Mouse (Mus musculus): ENCODE results near the gene Gm20388. TPM values are rescaled to one million over a fixed set of nuclear protein-coding genes. Genes with fewer than 3 reads are reported as not detected.
"Not testable (repeated sequence)": the region's sequence is repeated elsewhere in the genome, so short reads cannot be mapped to it uniquely, and the experiment has no call there.

Gm20388 gene
- polyA plus RNA-seq, 1 experiment from 2014 or later: not detected

GRCm38 (mm10) chr8:123224278-123225266, 3313.9 kb downstream of the Gm20388 start, which contains the start of gene Cdk10:
Gene Cdk10 (plus strand): TSS chr8:123224842.
- H3K4me1 ChIP-seq (replicated peaks; ENCODE audit: control insufficient read depth, insufficient read depth, low read length): peaks cover 5% of the 10 kb centered on the region; the same call in 1 of the 2 replicates

GRCm38 (mm10) chr8:123228416-123228815, 3317.8 kb downstream of the Gm20388 start:
- no peak overlapping the region for H3K4me3 ChIP-seq (ENCODE audit: low read length)
- no peak overlapping the region for H3K4me2 ChIP-seq (ENCODE audit: low read depth, low read length)
- no peak overlapping the region for H3K27ac ChIP-seq (ENCODE audit: low read length)
- WGBS: 83% methylated on average over 1 of the region's 1 CpGs
- H3K27me3 ChIP-seq (ENCODE audit: control insufficient read depth, insufficient read depth, low read depth, low read length): no peaks in the 10 kb centered on the region
- H3K36me3 ChIP-seq (ENCODE audit: control insufficient read depth, insufficient read depth, low read length): peaks cover 3% of the 10 kb centered on the region; the same call in 1 of the 2 replicates
- H3K9ac ChIP-seq (ENCODE audit: low read length): no peak overlapping the region
- H3K4me1 ChIP-seq (replicated peaks; ENCODE audit: control insufficient read depth, insufficient read depth, low read length): peaks cover 5% of the 10 kb centered on the region; the same call in 1 of the 2 replicates
- ATAC-seq (ENCODE audit: low read depth): no peak
- H3K9me3 ChIP-seq (ENCODE audit: control insufficient read depth, low read length): no peaks in the 10 kb centered on the region

More at GRCm38 (mm10) chr8:123224278-123225266, 3313.9 kb downstream of the Gm20388 start, which contains the start of gene Cdk10:
- peak within 1 kb of the TSS; percentile 83 for H3K27ac ChIP-seq (ENCODE audit: low read length)
- no peaks in the 10 kb centered on the region for H3K27me3 ChIP-seq (ENCODE audit: control insufficient read depth, insufficient read depth, low read depth, low read length)
- ATAC-seq (ENCODE audit: low read depth): peak; percentile 92
- H3K36me3 ChIP-seq (ENCODE audit: control insufficient read depth, insufficient read depth, low read length): peaks cover 3% of the 10 kb centered on the region; the same call in 1 of the 2 replicates
- 2% methylated on average over 59 of the region's 59 CpGs for WGBS
- no peaks in the 10 kb centered on the region for H3K9me3 ChIP-seq (ENCODE audit: control insufficient read depth, low read length)
- H3K4me2 ChIP-seq (ENCODE audit: low read depth, low read length): peak within 1 kb of the TSS; percentile 78
- H3K4me3 ChIP-seq (ENCODE audit: low read length): peak within 1 kb of the TSS; percentile 74
- peak within 1 kb of the TSS; percentile 96 for H3K9ac ChIP-seq (ENCODE audit: low read length)

- not testable (repeated sequence) for H3K9me3 ChIP-seq (ENCODE audit: control insufficient read depth, low read length); H3K27ac ChIP-seq (ENCODE audit: low read length); H3K4me2 ChIP-seq (ENCODE audit: low read depth, low read length); ATAC-seq (ENCODE audit: low read depth); H3K27me3 ChIP-seq (ENCODE audit: control insufficient read depth, insufficient read depth, low read depth, low read length); H3K4me3 ChIP-seq (ENCODE audit: low read length); H3K4me1 ChIP-seq (replicated peaks; ENCODE audit: control insufficient read depth, insufficient read depth, low read length); H3K36me3 ChIP-seq (ENCODE audit: control insufficient read depth, insufficient read depth, low read length); H3K9ac ChIP-seq (ENCODE audit: low read length)
- WGBS: 83% methylated on average over 10 of the region's 11 CpGs
These were observed 3319.7 kb downstream of the Gm20388 start for GRCm38 (mm10) chr8:123230326-123230725.

GRCm38 (mm10) chr8:123231742-123232141, 3321.1 kb downstream of the Gm20388 start:
- no peak overlapping the region for H3K9ac ChIP-seq (ENCODE audit: low read length)
- 33% methylated on average over 5 of the region's 5 CpGs for WGBS
- H3K9me3 ChIP-seq (ENCODE audit: control insufficient read depth, low read length): no peaks in the 10 kb centered on the region
- no peak for ATAC-seq (ENCODE audit: low read depth)
- no peak overlapping the region for H3K4me3 ChIP-seq (ENCODE audit: low read length)
- H3K27me3 ChIP-seq (ENCODE audit: control insufficient read depth, insufficient read depth, low read depth, low read length): peaks cover 3% of the 10 kb centered on the region
- H3K4me1 ChIP-seq (replicated peaks; ENCODE audit: control insufficient read depth, insufficient read depth, low read length): peaks cover 8% of the 10 kb centered on the region
- no peak overlapping the region for H3K27ac ChIP-seq (ENCODE audit: low read length)
- H3K36me3 ChIP-seq (ENCODE audit: control insufficient read depth, insufficient read depth, low read length): peaks cover 3% of the 10 kb centered on the region; the same call in 1 of the 2 replicates
- H3K4me2 ChIP-seq (ENCODE audit: low read depth, low read length): no peak overlapping the region

GRCm38 (mm10) chr8:123232553-123232952, 3321.9 kb downstream of the Gm20388 start:
- peaks cover 3% of the 10 kb centered on the region for H3K27me3 ChIP-seq (ENCODE audit: control insufficient read depth, insufficient read depth, low read depth, low read length)
- H3K9me3 ChIP-seq (ENCODE audit: control insufficient read depth, low read length): no peaks in the 10 kb centered on the region
- WGBS: 29% methylated on average over 7 of the region's 7 CpGs
- no peaks in the 10 kb centered on the region for H3K36me3 ChIP-seq (ENCODE audit: control insufficient read depth, insufficient read depth, low read length)
- H3K4me1 ChIP-seq (replicated peaks; ENCODE audit: control insufficient read depth, insufficient read depth, low read length): peaks cover 8% of the 10 kb centered on the region
- H3K4me2 ChIP-seq (ENCODE audit: low read depth, low read length): no peak overlapping the region
- no peak overlapping the region for H3K27ac ChIP-seq (ENCODE audit: low read length)
- no peak overlapping the region for H3K9ac ChIP-seq (ENCODE audit: low read length)
- no peak for ATAC-seq (ENCODE audit: low read depth)
- no peak overlapping the region for H3K4me3 ChIP-seq (ENCODE audit: low read length)

- no peak overlapping the region for H3K9ac ChIP-seq (ENCODE audit: low read length)
- whole genome bisulfite sequencing: 52% methylated on average over 12 of the region's 13 CpGs
- H3K9me3 ChIP-seq (ENCODE audit: control insufficient read depth, low read length): no peaks in the 10 kb centered on the region
- no peak overlapping the region for H3K4me2 ChIP-seq (ENCODE audit: low read depth, low read length)
- H3K27ac ChIP-seq (ENCODE audit: low read length): no peak overlapping the region
- no peak overlapping the region for H3K4me3 ChIP-seq (ENCODE audit: low read length)
- H3K36me3 ChIP-seq (ENCODE audit: control insufficient read depth, insufficient read depth, low read length): no peaks in the 10 kb centered on the region
- H3K4me1 ChIP-seq (replicated peaks; ENCODE audit: control insufficient read depth, insufficient read depth, low read length): peaks cover 8% of the 10 kb centered on the region
- ATAC-seq (ENCODE audit: low read depth): no peak
- peaks cover 3% of the 10 kb centered on the region for H3K27me3 ChIP-seq (ENCODE audit: control insufficient read depth, insufficient read depth, low read depth, low read length)
These were observed 3322.7 kb downstream of the Gm20388 start for GRCm38 (mm10) chr8:123233300-123233699.

- WGBS: 69% methylated on average over 11 of the region's 11 CpGs
- Histone ChIP-seq H3K4me1 (replicated peaks; ENCODE audit: control insufficient read depth, insufficient read depth, low read length) (peaks cover 8% of the 10 kb centered on the region), H3K4me2 (ENCODE audit: low read depth, low read length) (no peak overlapping the region), H3K9me3 (ENCODE audit: control insufficient read depth, low read length) (no peaks in the 10 kb centered on the region), H3K27ac (ENCODE audit: low read length) (no peak overlapping the region), H3K9ac (ENCODE audit: low read length) (no peak overlapping the region), H3K36me3 (ENCODE audit: control insufficient read depth, insufficient read depth, low read length) (no peaks in the 10 kb centered on the region), H3K4me3 (ENCODE audit: low read length) (no peak overlapping the region), H3K27me3 (ENCODE audit: control insufficient read depth, insufficient read depth, low read depth, low read length) (peaks cover 3% of the 10 kb centered on the region)
- no peak for ATAC-seq (ENCODE audit: low read depth)
These were observed 3323.1 kb downstream of the Gm20388 start for GRCm38 (mm10) chr8:123233760-123234159.

- Histone ChIP-seq H3K27me3 (ENCODE audit: control insufficient read depth, insufficient read depth, low read depth, low read length) (peaks cover 3% of the 10 kb centered on the region), H3K9me3 (ENCODE audit: control insufficient read depth, low read length) (no peaks in the 10 kb centered on the region), H3K4me1 (replicated peaks; ENCODE audit: control insufficient read depth, insufficient read depth, low read length) (peaks cover 8% of the 10 kb centered on the region), H3K36me3 (ENCODE audit: control insufficient read depth, insufficient read depth, low read length) (no peaks in the 10 kb centered on the region), H3K4me3 (ENCODE audit: low read length) (peak overlapping the region; percentile 68), H3K4me2 (ENCODE audit: low read depth, low read length) (peak overlapping the region; percentile 91), H3K9ac (ENCODE audit: low read length) (peak overlapping the region; percentile 73), H3K27ac (ENCODE audit: low read length) (no peak overlapping the region)
- 0 out of 2 replicates have a peak, but pooled peaks have one; percentile 11 for ATAC-seq (ENCODE audit: low read depth)
- 24% methylated on average over 13 of the region's 13 CpGs for WGBS
These were observed 3324.4 kb downstream of the Gm20388 start for GRCm38 (mm10) chr8:123234918-123235519.
